Mouse (Mus musculus): ENCODE data around the gene Hnmt. TPM values are rescaled to one million over a fixed set of nuclear protein-coding genes. Genes with fewer than 3 reads are reported as not detected.
"Not testable (repeated sequence)": the region's sequence is repeated elsewhere in the genome, so short reads cannot be mapped to it uniquely, and the experiment has no call there.

Gene Hnmt
- polyA plus RNA-seq, 1 experiment from 2014 or later = 4.7 TPM

GRCm38 (mm10) chr2:23998836-23999235 lies 50.4 kb downstream of the Hnmt start:
- no peaks in the 10 kb centered on the region for H3K36me3 ChIP-seq
- no peak overlapping the region for H3K9ac ChIP-seq
- no peak overlapping the region for H3K4me3 ChIP-seq
- no peaks in the 10 kb centered on the region for H3K27me3 ChIP-seq
- H3K9me3 ChIP-seq = no peaks in the 10 kb centered on the region
- no peak overlapping the region for H3K27ac ChIP-seq
- ATAC-seq (ENCODE audit: low FRiP score) = no peak
- no peak overlapping the region for H3K4me2 ChIP-seq
- H3K4me1 ChIP-seq (replicated peaks) = no peaks in the 10 kb centered on the region
- 95% methylated on average over 4 of the region's 4 CpGs for WGBS

- Histone ChIP-seq H3K27ac (no peak overlapping the region), H3K4me2 (no peak overlapping the region), H3K4me3 (no peak overlapping the region), H3K9me3 (no peaks in the 10 kb centered on the region), H3K36me3 (no peaks in the 10 kb centered on the region), H3K27me3 (no peaks in the 10 kb centered on the region), H3K4me1 (replicated peaks) (no peaks in the 10 kb centered on the region), H3K9ac (no peak overlapping the region)
- WGBS = 79% methylated on average over 2 of the region's 2 CpGs
- no peak for ATAC-seq (ENCODE audit: low FRiP score)
Observed at GRCm38 (mm10) chr2:23996830-23997229, 52.4 kb downstream of the Hnmt start.

- not testable (repeated sequence) for H3K4me3 ChIP-seq; ATAC-seq (ENCODE audit: low FRiP score); H3K27ac ChIP-seq; H3K9ac ChIP-seq; H3K4me2 ChIP-seq; H3K9me3 ChIP-seq; H3K36me3 ChIP-seq; H3K27me3 ChIP-seq; H3K4me1 ChIP-seq (replicated peaks)
- 89% methylated on average over 9 of the region's 9 CpGs for WGBS
Observed at GRCm38 (mm10) chr2:23990034-23990573, 59.1 kb downstream of the Hnmt start.

- Histone ChIP-seq H3K27ac (no peak overlapping the region), H3K9ac (no peak overlapping the region), H3K27me3 (no peaks in the 10 kb centered on the region), H3K9me3 (no peaks in the 10 kb centered on the region), H3K36me3 (no peaks in the 10 kb centered on the region), H3K4me3 (no peak overlapping the region), H3K4me1 (replicated peaks) (no peaks in the 10 kb centered on the region), H3K4me2 (no peak overlapping the region)
- peak; percentile 72 for ATAC-seq (ENCODE audit: low FRiP score)
Observed at GRCm38 (mm10) chr2:23987283-23987682, 61.9 kb downstream of the Hnmt start.

GRCm38 (mm10) chr2:23983343-23983742 lies 65.9 kb downstream of the Hnmt start:
- H3K27ac ChIP-seq = no peak overlapping the region
- H3K4me2 ChIP-seq = no peak overlapping the region
- H3K4me1 ChIP-seq (replicated peaks) = no peaks in the 10 kb centered on the region
- no peaks in the 10 kb centered on the region for H3K27me3 ChIP-seq
- H3K36me3 ChIP-seq = no peaks in the 10 kb centered on the region
- H3K9ac ChIP-seq = no peak overlapping the region
- H3K9me3 ChIP-seq = no peaks in the 10 kb centered on the region
- no peak overlapping the region for H3K4me3 ChIP-seq
- no peak for ATAC-seq (ENCODE audit: low FRiP score)

GRCm38 (mm10) chr2:23982860-23983259 lies 66.3 kb downstream of the Hnmt start:
- Histone ChIP-seq H3K9ac (no peak overlapping the region), H3K27me3 (no peaks in the 10 kb centered on the region), H3K27ac (no peak overlapping the region), H3K4me1 (replicated peaks) (no peaks in the 10 kb centered on the region), H3K9me3 (no peaks in the 10 kb centered on the region), H3K4me3 (no peak overlapping the region), H3K4me2 (no peak overlapping the region), H3K36me3 (no peaks in the 10 kb centered on the region)
- ATAC-seq (ENCODE audit: low FRiP score) = no peak
- WGBS = 61% methylated on average over 1 of the region's 1 CpGs

GRCm38 (mm10) chr2:23960659-23961274 lies 88.4 kb downstream of the Hnmt start:
- H3K36me3 ChIP-seq; H3K4me1 ChIP-seq (replicated peaks); H3K27ac ChIP-seq; H3K4me3 ChIP-seq; H3K4me2 ChIP-seq; H3K9ac ChIP-seq; H3K9me3 ChIP-seq; ATAC-seq (ENCODE audit: low FRiP score); H3K27me3 ChIP-seq: not testable (repeated sequence)
- WGBS = 95% methylated on average over 15 of the region's 15 CpGs

Other genes starting within 250 kb of the Hnmt start
- not detected in 2 replicates for gene Tbpl2, start 47.2 kb upstream of the Hnmt start, polyA plus RNA-seq (2015; fragmentation: Nextera tagmentation; extraction: Ambion mirVana)
- gene Il1f8, start 103.8 kb upstream of the Hnmt start, polyA plus RNA-seq (2015; fragmentation: Nextera tagmentation; extraction: Ambion mirVana) = not detected in 2 replicates
- not detected in 2 replicates for gene Il1f9, start 137.1 kb upstream of the Hnmt start, polyA plus RNA-seq (2015; fragmentation: Nextera tagmentation; extraction: Ambion mirVana)
- not detected in 2 replicates for gene Il1f6, start 166.0 kb upstream of the Hnmt start, polyA plus RNA-seq (2015; fragmentation: Nextera tagmentation; extraction: Ambion mirVana)
- gene Il1f5, start 227.6 kb upstream of the Hnmt start, polyA plus RNA-seq (2015; fragmentation: Nextera tagmentation; extraction: Ambion mirVana) = not detected in 2 replicates
- not detected in 2 replicates for gene Il1f10, start 241.8 kb upstream of the Hnmt start, polyA plus RNA-seq (2015; fragmentation: Nextera tagmentation; extraction: Ambion mirVana)